Mouse (Mus musculus) megakaryocyte, embryonic 14.5 days (primary cell): ENCODE measurements at regions not wholly inside any gene's neighbourhood (a gene's known extent, or its start where the extent isn't known, plus 50 kb on each side); places are given as distances from the start of the nearest gene placed in this dataset.

ENCODE experiments used
- FLI1 ChIP-seq: IDR thresholded peaks from 2 replicates; pipeline ENCODE4 v1.6.1; 2012; ENCODE audit warnings: low read length, inconsistent platforms, mixed read lengths
- GATA1 ChIP-seq: IDR thresholded peaks from 3 replicates; pipeline ENCODE4 v1.6.1; 2012; ENCODE audit warnings: mixed read lengths, low read length, inconsistent platforms, borderline replicate concordance

DNA sequence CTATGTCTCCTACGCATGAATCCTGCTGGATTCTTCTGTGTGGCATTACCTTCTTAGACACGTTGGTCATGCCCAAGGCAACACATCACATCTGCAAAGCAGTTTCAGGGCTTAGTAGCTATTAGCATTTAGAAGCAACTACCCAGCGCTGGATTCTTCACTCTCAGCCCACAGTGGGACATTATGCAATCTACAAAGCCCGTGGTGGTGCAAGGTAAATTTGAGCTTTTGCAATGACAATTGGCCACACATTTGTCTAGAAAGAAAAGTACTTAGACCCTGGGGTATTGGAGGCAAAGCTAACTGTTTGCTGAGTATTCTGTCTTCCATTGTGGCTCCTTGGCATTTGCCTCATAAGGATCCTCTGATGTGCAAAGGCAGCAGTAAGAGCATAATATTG is 144.5 kb upstream of the Krr1 start:
- TF ChIP-seq FLI1: no peak
- TF ChIP-seq GATA1: no peak
